Mouse (Mus musculus) kidney, postnatal 0 days (tissue): ENCODE measurements at regions not wholly inside any gene's neighbourhood (a gene's known extent, or its start where the extent isn't known, plus 50 kb on each side); places are given as distances from the start of the nearest gene placed in this dataset.

Experiments
- ATAC-seq: fragments of 200-750 bp; cut with Nextera tagmentation; replicated peaks from 2 replicates; pipeline ENCODE4 v1.8.0; 2017; ENCODE audit warnings: low read depth, moderate number of reproducible peaks, moderate TSS enrichment, moderate library complexity; ENCODE audit not compliant: low FRiP score
- DNase-seq: peaks from one replicate; pipeline ENCODE4 v3.0.0-alpha.2; 2016; ENCODE audit warnings: low spot score
- H3K27ac ChIP-seq: fragments of 300-500 bp; sonication (generic); 2 replicates; pipeline ENCODE4 v1.5.1; 2014; ENCODE audit warnings: mild to moderate bottlenecking
- H3K27me3 ChIP-seq: fragments of 300-500 bp; sonication (generic); 2 replicates; pipeline ENCODE4 v1.6.1; 2014; ENCODE audit warnings: low read length, mixed read lengths; ENCODE audit not compliant: insufficient read depth
- H3K36me3 ChIP-seq: fragments of 300-500 bp; sonication (generic); 2 replicates; pipeline ENCODE4 v1.6.1; 2014; ENCODE audit warnings: low read length, mixed read lengths; ENCODE audit not compliant: insufficient read depth
- H3K4me1 ChIP-seq: fragments of 300-500 bp; sonication (generic); replicated peaks from 2 replicates; pipeline ENCODE4 v1.6.1; 2014; ENCODE audit warnings: antibody characterized with exemption, low read length, mixed read lengths; ENCODE audit not compliant: insufficient read depth
- H3K4me2 ChIP-seq: fragments of 300-500 bp; sonication (generic); 2 replicates; pipeline ENCODE4 v1.6.1; 2014; ENCODE audit warnings: mild to moderate bottlenecking, low read length, moderate library complexity, mixed read lengths
- H3K4me3 ChIP-seq: fragments of 300-500 bp; sonication (generic); replicated peaks from 2 replicates; pipeline ENCODE4 v1.5.1; 2014; ENCODE audit warnings: low read depth, low read length
- H3K9ac ChIP-seq: fragments of 300-500 bp; sonication (generic); 2 replicates; pipeline ENCODE4 v1.6.1; 2014; ENCODE audit warnings: low read depth, low read length
- H3K9me3 ChIP-seq: fragments of 300-500 bp; sonication (generic); replicated peaks from 2 replicates; pipeline ENCODE4 v1.6.1; 2016; ENCODE audit warnings: low read length, inconsistent platforms, mixed read lengths
- CTCF ChIP-seq: IDR thresholded peaks from 2 replicates; pipeline ENCODE4 v1.5.1; 2016; ENCODE audit warnings: antibody characterized with exemption, low read depth, mild to moderate bottlenecking, moderate library complexity
- WGBS: fragments of 180-500 bp; shearing (Covaris S2); extraction: QIAGEN DNeasy Blood & Tissue Kit; methylation state at CpG from one replicate; pipeline ENCODE4 v1.1.7; 2014; 5-methylcytosine and 5-hydroxymethylcytosine counted together

DNA sequence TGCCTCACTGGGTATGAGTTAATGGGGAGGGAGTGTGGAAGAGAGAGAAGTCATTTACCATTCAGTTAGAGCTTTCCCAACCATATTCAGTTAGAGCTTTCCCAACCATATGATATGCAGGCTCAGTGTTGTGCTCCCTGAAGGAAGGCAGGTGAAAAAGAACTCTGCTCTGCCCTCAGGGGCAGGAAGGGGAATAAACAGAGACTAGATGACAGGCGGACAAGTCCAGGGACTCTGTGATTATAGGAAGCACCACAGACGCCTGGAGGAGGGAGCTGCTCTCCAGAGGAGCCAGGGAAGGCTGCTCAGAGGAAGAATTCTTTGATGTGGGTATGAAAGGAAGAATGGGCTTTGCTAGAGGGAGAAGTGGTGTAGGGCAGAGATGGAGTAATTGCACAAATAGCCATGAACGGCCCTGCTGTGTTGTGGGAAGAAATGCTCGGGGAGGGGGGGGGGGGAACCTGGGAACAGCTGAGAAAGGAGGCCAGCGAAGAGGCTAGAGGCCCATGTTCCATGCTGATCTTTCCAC, 220.3 kb upstream of the Camk1g start:
- Histone ChIP-seq H3K36me3 (no peaks in the 10 kb centered on the region), H3K4me3 (no peak overlapping the region), H3K9me3 (no peaks in the 10 kb centered on the region), H3K27ac (no peak overlapping the region), H3K9ac (no peak overlapping the region), H3K27me3 (no peaks in the 10 kb centered on the region), H3K4me1 (no peaks in the 10 kb centered on the region), H3K4me2 (no peak overlapping the region)
- ATAC-seq, result no peak
- no peak for DNase-seq
- no peak for TF ChIP-seq CTCF
- 39% methylated on average over 5 of the region's 5 CpGs for WGBS

DNA sequence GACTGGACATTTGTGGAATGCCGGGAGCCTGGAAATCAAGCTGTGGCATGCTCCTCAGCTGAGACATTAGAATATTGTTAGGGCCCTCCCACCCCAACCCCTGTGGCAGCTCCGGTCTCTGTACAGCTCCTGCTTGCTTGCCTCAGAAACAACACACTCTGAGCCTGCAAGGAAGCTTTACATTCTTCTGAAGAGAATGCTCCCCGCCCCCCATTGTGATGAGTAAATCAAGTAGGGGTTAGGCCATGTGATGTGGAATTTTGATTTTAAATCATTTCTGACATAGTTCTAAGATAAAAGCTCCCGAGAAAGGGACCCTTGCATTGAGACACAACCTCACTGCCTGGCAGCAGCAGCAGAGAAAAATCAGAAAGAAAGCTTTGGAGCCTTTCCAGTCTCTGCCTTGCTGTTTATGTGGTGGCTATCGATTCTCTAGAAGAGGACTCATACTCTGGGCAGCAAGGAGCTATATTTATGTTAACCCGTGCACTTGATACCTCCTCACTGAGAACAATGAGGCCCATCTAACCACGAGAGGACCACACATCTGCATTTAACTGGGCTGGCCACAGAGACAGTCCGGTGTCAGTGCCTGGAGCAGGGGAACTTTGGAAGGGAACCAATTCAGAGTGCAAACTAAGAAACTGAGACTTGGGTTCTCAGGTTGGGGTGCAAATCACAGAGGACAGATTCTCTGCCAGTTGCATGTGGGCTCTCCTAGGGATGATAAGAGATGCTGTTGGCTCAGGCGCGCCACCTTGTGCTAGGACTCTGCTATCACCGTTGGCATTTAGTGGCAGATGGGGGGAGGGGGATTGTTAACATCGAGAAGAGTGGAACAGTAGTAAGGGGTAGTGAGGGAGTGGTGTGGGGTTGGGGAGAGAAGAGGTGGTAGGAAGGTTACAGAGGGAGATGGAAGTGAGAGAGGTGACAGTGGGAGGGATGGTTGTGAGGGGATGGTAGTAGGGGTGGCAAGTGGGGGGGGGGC, 218.7 kb upstream of the Camk1g start:
- no peaks in the 10 kb centered on the region for H3K9me3 ChIP-seq
- no peak overlapping the region for H3K4me3 ChIP-seq
- H3K9ac ChIP-seq, result no peak overlapping the region
- H3K4me1 ChIP-seq, result no peaks in the 10 kb centered on the region
- DNase-seq (peak; percentile 89), ATAC-seq (peak; percentile 72)
- H3K27me3 ChIP-seq, result no peaks in the 10 kb centered on the region
- H3K36me3 ChIP-seq, result no peaks in the 10 kb centered on the region
- 22% methylated on average over 12 of the region's 12 CpGs for WGBS
- TF ChIP-seq CTCF, result peak; percentile 93
- H3K27ac ChIP-seq, result no peak overlapping the region
- H3K4me2 ChIP-seq, result no peak overlapping the region

DNA sequence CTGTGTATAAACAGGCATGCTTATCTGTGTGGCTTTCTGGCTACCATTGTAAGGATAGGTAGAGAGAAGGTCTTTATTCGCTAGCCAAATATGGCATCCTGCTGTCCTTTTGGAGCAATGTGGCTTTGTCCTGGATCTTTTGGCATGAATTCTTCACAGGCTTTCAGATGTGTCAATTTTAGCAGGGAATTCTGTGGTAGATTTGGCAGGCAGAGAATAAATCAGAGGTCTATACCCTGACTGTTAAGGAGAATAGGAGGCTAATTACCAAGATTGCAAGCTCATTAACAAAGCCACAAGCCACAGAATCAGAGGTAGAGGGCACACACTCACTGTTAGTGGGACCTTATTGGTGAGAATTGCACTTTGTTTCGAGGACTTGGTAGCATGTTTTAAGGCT, 217.2 kb upstream of the Camk1g start:
- Histone ChIP-seq H3K9ac (no peak overlapping the region), H3K27ac (no peak overlapping the region), H3K4me2 (no peak overlapping the region), H3K9me3 (no peaks in the 10 kb centered on the region), H3K4me1 (no peaks in the 10 kb centered on the region), H3K4me3 (no peak overlapping the region), H3K27me3 (no peaks in the 10 kb centered on the region), H3K36me3 (no peaks in the 10 kb centered on the region)
- no peak for ATAC-seq
- DNase-seq, result no peak
- 80% methylated on average over 2 of the region's 2 CpGs for WGBS
- TF ChIP-seq CTCF, result no peak

DNA sequence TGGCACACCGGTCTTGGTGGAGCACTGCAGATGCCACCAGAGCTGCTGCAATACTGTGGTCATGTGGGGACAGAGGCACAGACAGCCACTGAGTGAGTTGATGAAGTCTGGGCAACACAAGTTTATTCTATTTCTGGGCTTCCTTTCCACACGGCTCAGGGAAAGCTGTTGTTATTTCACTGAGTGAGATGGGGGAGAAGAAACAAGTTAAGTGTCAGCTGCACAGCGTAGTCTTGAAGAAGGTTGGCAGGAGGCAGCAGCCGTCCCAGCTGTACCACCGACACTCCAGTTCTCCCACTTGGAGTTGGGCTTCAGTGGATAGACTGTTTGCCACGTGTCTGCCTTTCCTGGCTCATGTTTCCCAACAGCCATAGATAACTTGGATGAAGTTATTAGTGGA, 216.8 kb upstream of the Camk1g start:
- ATAC-seq, result no peak
- Histone ChIP-seq H3K4me2 (no peak overlapping the region), H3K27me3 (no peaks in the 10 kb centered on the region), H3K9me3 (no peaks in the 10 kb centered on the region), H3K9ac (no peak overlapping the region), H3K4me1 (no peaks in the 10 kb centered on the region), H3K36me3 (no peaks in the 10 kb centered on the region), H3K4me3 (no peak overlapping the region), H3K27ac (no peak overlapping the region)
- TF ChIP-seq CTCF, result no peak
- WGBS, result 60% methylated on average over 6 of the region's 6 CpGs
- no peak for DNase-seq

DNA sequence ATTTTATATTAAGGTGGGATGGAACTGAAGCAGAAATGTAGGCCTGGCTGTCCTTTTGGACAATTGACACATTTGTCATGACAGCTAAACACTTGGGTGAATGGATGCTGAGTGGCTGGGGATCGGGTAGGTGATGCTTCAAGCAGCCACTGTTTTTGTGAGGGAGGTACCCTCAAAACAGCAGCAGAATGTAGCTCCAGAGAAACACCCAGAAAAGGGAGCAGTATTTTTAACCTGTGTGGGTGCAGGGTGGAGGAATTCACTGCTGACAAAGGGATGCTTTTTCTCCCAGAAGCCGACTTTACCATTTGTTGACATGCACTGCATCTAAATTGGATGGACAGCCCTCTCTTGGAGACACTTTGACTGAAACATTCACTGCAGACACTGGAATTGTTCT, 213.7 kb upstream of the Camk1g start:
- H3K9ac ChIP-seq, result no peak overlapping the region
- H3K27ac ChIP-seq, result no peak overlapping the region
- no peak overlapping the region for H3K4me3 ChIP-seq
- no peaks in the 10 kb centered on the region for H3K36me3 ChIP-seq
- no peaks in the 10 kb centered on the region for H3K9me3 ChIP-seq
- H3K4me1 ChIP-seq, result no peaks in the 10 kb centered on the region
- H3K27me3 ChIP-seq, result no peaks in the 10 kb centered on the region
- TF ChIP-seq CTCF, result no peak
- 68% methylated on average over 2 of the region's 2 CpGs for WGBS
- no peak overlapping the region for H3K4me2 ChIP-seq
- DNase-seq (no peak), ATAC-seq (no peak)

DNA sequence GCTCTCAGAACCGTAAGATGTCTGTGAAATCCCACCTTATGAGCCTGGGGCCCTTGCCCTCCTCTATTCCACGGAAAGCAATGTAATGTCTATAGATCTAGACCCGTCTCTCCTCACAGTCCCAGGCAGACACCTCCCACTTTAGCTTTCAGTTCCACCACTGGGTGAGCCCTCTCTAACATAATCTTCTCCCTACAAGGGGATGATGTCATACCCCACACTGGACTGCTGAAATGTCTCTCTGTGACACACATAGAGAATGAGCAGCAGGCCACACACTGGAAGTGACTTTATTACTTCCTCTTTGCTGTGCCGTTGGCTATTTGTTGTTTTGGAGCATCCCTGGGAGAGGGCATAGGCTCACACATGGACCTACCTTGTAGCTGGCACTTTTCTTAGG, 210.3 kb upstream of the Camk1g start:
- Histone ChIP-seq H3K27me3 (no peaks in the 10 kb centered on the region), H3K4me3 (no peak overlapping the region), H3K4me2 (no peak overlapping the region), H3K27ac (no peak overlapping the region), H3K36me3 (no peaks in the 10 kb centered on the region), H3K9me3 (no peaks in the 10 kb centered on the region), H3K4me1 (no peaks in the 10 kb centered on the region), H3K9ac (no peak overlapping the region)
- ATAC-seq (no peak), DNase-seq (no peak)
- TF ChIP-seq CTCF, result no peak
- WGBS, result 70% methylated on average over 4 of the region's 4 CpGs
